Comparison of ENCODE assay signal across 17 mouse cellular contexts in the genomic region with DNA sequence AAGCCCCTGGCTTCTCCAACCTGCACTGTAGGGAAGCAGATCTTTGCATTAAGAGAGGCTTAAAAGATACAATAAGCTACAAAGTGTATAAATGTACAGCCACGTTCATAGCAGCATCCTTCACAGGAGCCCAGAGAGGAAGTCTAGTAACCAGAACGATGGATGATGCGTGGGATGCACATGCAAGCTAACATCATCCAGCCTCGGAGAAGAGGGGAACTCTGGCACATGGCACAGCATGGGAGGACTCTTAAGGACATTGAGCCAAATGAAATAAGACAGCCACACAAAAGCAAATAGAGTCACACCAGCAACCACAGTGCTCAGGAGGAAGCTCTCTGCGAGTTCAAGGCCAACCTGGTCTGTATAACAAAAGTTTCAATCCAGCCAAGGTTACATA.
"Had no signal": no experiment of that assay in that cellular context is flagged by ENCODE, and none has a peak within 500 bp of the region (broad histone marks: within the 10 kb centered on the region; RNA-seq: fewer than 3 reads in every experiment).

No protein-coding gene starts in this region.

- H3K36me3 ChIP-seq: midbrain, embryonic 13.5 days; neural tube, embryonic 13.5 days had no signal

- ATAC-seq: intestine, postnatal 0 days; lung, postnatal 0 days; midbrain, embryonic 13.5 days had no signal

- H3K27me3 ChIP-seq: liver, embryonic 13.5 days; midbrain, embryonic 13.5 days; neural tube, embryonic 13.5 days had no signal

- DNase-seq: kidney, adult 2 months; kidney, postnatal 25 days; liver, embryonic 13.5 days; lung, embryonic 14.5 days; lung, postnatal 36 days; retina, postnatal 1 day; right cerebral cortex, postnatal 14 days; thymus, adult 18-20 months; thymus, postnatal 36 days had no signal

- H3K4me3 ChIP-seq: left cerebral cortex, adult 2 months; liver, embryonic 13.5 days; megakaryocyte, embryonic 14.5 days; midbrain, embryonic 10.5 days; midbrain, embryonic 13.5 days; myocyte; neural tube, embryonic 13.5 days had no signal
